Mouse (Mus musculus) forebrain, embryonic 11.5 days (tissue): ENCODE measurements around the gene St6galnac3. TPM values are rescaled to one million over a fixed set of nuclear protein-coding genes. Genes with fewer than 3 reads are reported as not detected.

Source experiments
- ATAC-seq: fragments of 200-750 bp; cut with Nextera tagmentation; replicated peaks from 2 replicates; pipeline ENCODE4 v1.8.0; 2017; ENCODE audit warnings: moderate TSS enrichment; ENCODE audit not compliant: low FRiP score
- DNase-seq: peaks from one replicate; pipeline ENCODE4 v3.0.0-alpha.2; 2017; ENCODE audit warnings: low spot score
- H3K27ac ChIP-seq: fragments of 300-500 bp; sonication (generic); 2 replicates; pipeline ENCODE4 v1.5.1; 2014; ENCODE audit warnings: low read depth, low read length
- H3K27me3 ChIP-seq: fragments of 300-500 bp; sonication (generic); 2 replicates; pipeline ENCODE4 v1.6.1; 2014; ENCODE audit warnings: mild to moderate bottlenecking, low read length, mixed read lengths; ENCODE audit not compliant: control insufficient read depth, insufficient read depth
- H3K36me3 ChIP-seq: fragments of 300-500 bp; sonication (generic); 2 replicates; pipeline ENCODE4 v1.6.1; 2014; ENCODE audit warnings: mild to moderate bottlenecking, low read length, moderate library complexity, mixed read lengths; ENCODE audit not compliant: control insufficient read depth, insufficient read depth
- H3K4me1 ChIP-seq: fragments of 300-500 bp; sonication (generic); replicated peaks from 2 replicates; pipeline ENCODE4 v1.6.1; 2014; ENCODE audit warnings: low read length, mixed read lengths; ENCODE audit not compliant: control insufficient read depth, insufficient read depth
- H3K4me2 ChIP-seq: fragments of 300-500 bp; sonication (generic); 2 replicates; pipeline ENCODE4 v1.6.1; 2014; ENCODE audit warnings: low read depth, mild to moderate bottlenecking, low read length, moderate library complexity, mixed read lengths; ENCODE audit not compliant: severe bottlenecking
- H3K4me3 ChIP-seq: fragments of 300-500 bp; sonication (generic); 2 replicates; pipeline ENCODE4 v1.5.1; 2014; ENCODE audit warnings: low read depth, low read length
- H3K9ac ChIP-seq: fragments of 300-500 bp; sonication (generic); 2 replicates; pipeline ENCODE4 v1.6.1; 2014; ENCODE audit warnings: low read length
- H3K9me3 ChIP-seq: fragments of 300-500 bp; sonication (generic); 2 replicates; pipeline ENCODE4 v1.6.1; 2016; ENCODE audit warnings: low read length, mixed read lengths; ENCODE audit not compliant: control insufficient read depth
- WGBS: fragments of 180-500 bp; shearing (Covaris S2); extraction: QIAGEN DNeasy Blood & Tissue Kit; methylation state at CpG from one replicate; pipeline ENCODE4 v1.1.7; 2014; 5-methylcytosine and 5-hydroxymethylcytosine counted together
- polyA plus RNA-seq: library from polyadenylated mRNA; unstranded; fragments of >200 nt; fragmentation: Nextera tagmentation; extraction: Ambion mirVana; gene quantifications from 2 replicates; pipeline ENCODE4 v1.2.1, GENCODE M21; 2014

St6galnac3 gene
- polyA plus RNA-seq, 1 experiment from 2014 or later = 38.0 TPM

GRCm38 (mm10) chr3:153241134-153241533, 483.8 kb downstream of the St6galnac3 start:
- H3K4me3 ChIP-seq = no peak overlapping the region
- H3K27ac ChIP-seq = no peak overlapping the region
- no peaks in the 10 kb centered on the region; the same call in 1 of the 2 replicates for H3K4me1 ChIP-seq
- no peaks in the 10 kb centered on the region for H3K36me3 ChIP-seq
- no peaks in the 10 kb centered on the region for H3K9me3 ChIP-seq
- WGBS = 87% methylated on average over 4 of the region's 4 CpGs
- no peak for ATAC-seq
- no peak for DNase-seq
- H3K4me2 ChIP-seq = no peak overlapping the region
- H3K27me3 ChIP-seq = no peaks in the 10 kb centered on the region
- H3K9ac ChIP-seq = no peak overlapping the region

- WGBS = 46% methylated on average over 4 of the region's 4 CpGs
- DNase-seq = no peak
- H3K27me3 ChIP-seq = no peaks in the 10 kb centered on the region
- no peak overlapping the region for H3K27ac ChIP-seq
- ATAC-seq = no peak
- H3K4me1 ChIP-seq = no peaks in the 10 kb centered on the region; the same call in 1 of the 2 replicates
- no peak overlapping the region for H3K4me3 ChIP-seq
- no peaks in the 10 kb centered on the region for H3K36me3 ChIP-seq
- no peak overlapping the region for H3K4me2 ChIP-seq
- H3K9me3 ChIP-seq = no peaks in the 10 kb centered on the region
- no peak overlapping the region for H3K9ac ChIP-seq
These were observed 484.6 kb downstream of the St6galnac3 start for GRCm38 (mm10) chr3:153240366-153240765.

- 93% methylated on average over 10 of the region's 10 CpGs for WGBS
- no peak for ATAC-seq
- Histone ChIP-seq H3K36me3 (no peaks in the 10 kb centered on the region), H3K9me3 (no peaks in the 10 kb centered on the region), H3K4me3 (no peak overlapping the region), H3K27me3 (no peaks in the 10 kb centered on the region), H3K9ac (no peak overlapping the region), H3K4me1 (peaks cover 2% of the 10 kb centered on the region; the same call in 1 of the 2 replicates), H3K27ac (no peak overlapping the region), H3K4me2 (no peak overlapping the region)
- DNase-seq = no peak
These were observed 486.6 kb downstream of the St6galnac3 start for GRCm38 (mm10) chr3:153238381-153238780.

- Histone ChIP-seq H3K9ac (no peak overlapping the region), H3K4me1 (0 out of 2 replicates have a peak, but pooled peaks cover 2% of the 10 kb centered on the region), H3K4me3 (no peak overlapping the region), H3K27me3 (no peaks in the 10 kb centered on the region), H3K9me3 (no peaks in the 10 kb centered on the region), H3K27ac (no peak overlapping the region), H3K36me3 (no peaks in the 10 kb centered on the region), H3K4me2 (no peak overlapping the region)
- 89% methylated on average over 9 of the region's 9 CpGs for WGBS
- DNase-seq = no peak
- no peak for ATAC-seq
These were observed 488.7 kb downstream of the St6galnac3 start for GRCm38 (mm10) chr3:153236262-153236661.

GRCm38 (mm10) chr3:153222611-153223402, 502.2 kb downstream of the St6galnac3 start:
- 90% methylated on average over 10 of the region's 10 CpGs for WGBS
- Histone ChIP-seq H3K9me3 (no peaks in the 10 kb centered on the region), H3K27ac (no peak overlapping the region), H3K9ac (no peak overlapping the region), H3K36me3 (no peaks in the 10 kb centered on the region), H3K4me1 (no peaks in the 10 kb centered on the region), H3K4me3 (no peak overlapping the region), H3K4me2 (no peak overlapping the region), H3K27me3 (no peaks in the 10 kb centered on the region)
- ATAC-seq (no peak), DNase-seq (no peak)

GRCm38 (mm10) chr3:153219391-153219790, 505.6 kb downstream of the St6galnac3 start:
- no peaks in the 10 kb centered on the region for H3K4me1 ChIP-seq
- H3K9me3 ChIP-seq = no peaks in the 10 kb centered on the region; the same call in 1 of the 2 replicates
- ATAC-seq (no peak), DNase-seq (no peak)
- 94% methylated on average over 2 of the region's 2 CpGs for WGBS
- H3K27ac ChIP-seq = no peak overlapping the region
- no peak overlapping the region for H3K4me2 ChIP-seq
- no peaks in the 10 kb centered on the region for H3K36me3 ChIP-seq
- H3K9ac ChIP-seq = no peak overlapping the region
- no peak overlapping the region for H3K4me3 ChIP-seq
- H3K27me3 ChIP-seq = no peaks in the 10 kb centered on the region

- no peak overlapping the region for H3K4me2 ChIP-seq
- H3K4me3 ChIP-seq = no peak overlapping the region
- no peaks in the 10 kb centered on the region for H3K4me1 ChIP-seq
- DNase-seq = no peak
- no peak overlapping the region for H3K9ac ChIP-seq
- no peaks in the 10 kb centered on the region for H3K36me3 ChIP-seq
- H3K27me3 ChIP-seq = no peaks in the 10 kb centered on the region
- ATAC-seq = no peak
- H3K9me3 ChIP-seq = no peaks in the 10 kb centered on the region
- H3K27ac ChIP-seq = no peak overlapping the region
- WGBS = 85% methylated on average over 2 of the region's 2 CpGs
These were observed 516.8 kb downstream of the St6galnac3 start for GRCm38 (mm10) chr3:153208186-153208585.

- no peaks in the 10 kb centered on the region for H3K27me3 ChIP-seq
- H3K9ac ChIP-seq = no peak overlapping the region
- H3K4me1 ChIP-seq = no peaks in the 10 kb centered on the region
- WGBS = 94% methylated on average over 5 of the region's 5 CpGs
- H3K4me3 ChIP-seq = no peak overlapping the region
- no peaks in the 10 kb centered on the region for H3K9me3 ChIP-seq
- H3K27ac ChIP-seq = no peak overlapping the region
- no peaks in the 10 kb centered on the region for H3K36me3 ChIP-seq
- no peak overlapping the region for H3K4me2 ChIP-seq
- ATAC-seq (no peak), DNase-seq (no peak)
These were observed 520.9 kb downstream of the St6galnac3 start for GRCm38 (mm10) chr3:153204046-153204445.

GRCm38 (mm10) chr3:153201835-153202234, 523.1 kb downstream of the St6galnac3 start:
- no peaks in the 10 kb centered on the region for H3K9me3 ChIP-seq
- no peak overlapping the region for H3K9ac ChIP-seq
- H3K36me3 ChIP-seq = no peaks in the 10 kb centered on the region
- H3K4me1 ChIP-seq = no peaks in the 10 kb centered on the region
- ATAC-seq (no peak), DNase-seq (no peak)
- H3K4me2 ChIP-seq = no peak overlapping the region
- H3K27ac ChIP-seq = no peak overlapping the region
- H3K27me3 ChIP-seq = no peaks in the 10 kb centered on the region
- no peak overlapping the region for H3K4me3 ChIP-seq
- WGBS = 88% methylated on average over 10 of the region's 10 CpGs
